Mouse (Mus musculus) megakaryocyte, embryonic 14.5 days (primary cell): ENCODE data around the gene Tbx3.

Source experiments
- FLI1 ChIP-seq: IDR thresholded peaks from 2 replicates; pipeline ENCODE4 v1.6.1; 2012; ENCODE audit warnings: low read length, inconsistent platforms, mixed read lengths
- GATA1 ChIP-seq: IDR thresholded peaks from 3 replicates; pipeline ENCODE4 v1.6.1; 2012; ENCODE audit warnings: mixed read lengths, low read length, inconsistent platforms, borderline replicate concordance

DNA sequence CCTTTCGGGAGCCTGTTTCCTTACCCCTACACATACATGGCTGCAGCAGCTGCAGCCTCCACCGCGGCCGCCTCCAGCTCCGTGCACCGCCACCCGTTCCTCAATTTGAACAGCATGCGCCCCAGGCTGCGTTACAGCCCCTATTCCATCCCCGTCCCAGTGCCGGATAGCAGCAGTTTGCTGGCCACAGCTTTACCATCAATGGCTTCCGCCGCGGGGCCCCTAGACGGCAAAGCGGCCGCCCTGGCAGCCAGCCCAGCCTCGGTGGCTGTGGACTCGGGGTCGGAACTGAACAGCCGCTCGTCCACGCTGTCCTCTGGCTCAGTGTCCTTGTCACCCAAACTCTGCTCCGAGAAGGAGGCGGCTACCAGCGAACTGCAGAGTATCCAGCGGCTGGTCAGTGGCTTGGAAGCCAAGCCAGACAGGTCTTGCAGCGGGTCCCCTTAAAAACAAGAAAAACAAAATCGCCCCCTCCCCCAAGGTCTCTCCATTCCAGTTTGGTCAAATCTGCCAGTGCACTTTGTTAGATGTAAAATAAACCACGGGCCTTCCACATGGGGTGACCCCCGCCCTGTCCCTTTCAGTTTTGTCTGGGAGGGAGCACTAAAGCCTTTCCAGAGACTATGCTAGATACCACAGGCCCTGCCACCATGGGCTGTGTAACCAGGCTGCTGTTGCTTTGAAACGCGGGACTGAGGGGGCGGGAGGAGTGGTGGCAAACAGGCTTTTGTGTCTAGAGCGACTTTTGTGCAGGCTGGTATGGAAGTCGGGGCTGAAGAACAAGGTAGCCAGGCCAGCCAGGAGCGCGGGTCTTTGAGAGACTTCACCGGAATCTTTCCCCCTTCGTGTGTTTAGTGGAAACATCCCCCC lies 12.4 kb downstream of the Tbx3 start:
- TF ChIP-seq GATA1, result no peak
- TF ChIP-seq FLI1, result no peak
